Mouse (Mus musculus): Measurements from ENCODE around the gene Ctdsp2. TPM values are rescaled to one million over a fixed set of nuclear protein-coding genes. Genes with fewer than 3 reads are reported as not detected.

Ctdsp2 gene
- polyA plus RNA-seq, 1 experiment from 2014 or later: 10.7 TPM

DNA sequence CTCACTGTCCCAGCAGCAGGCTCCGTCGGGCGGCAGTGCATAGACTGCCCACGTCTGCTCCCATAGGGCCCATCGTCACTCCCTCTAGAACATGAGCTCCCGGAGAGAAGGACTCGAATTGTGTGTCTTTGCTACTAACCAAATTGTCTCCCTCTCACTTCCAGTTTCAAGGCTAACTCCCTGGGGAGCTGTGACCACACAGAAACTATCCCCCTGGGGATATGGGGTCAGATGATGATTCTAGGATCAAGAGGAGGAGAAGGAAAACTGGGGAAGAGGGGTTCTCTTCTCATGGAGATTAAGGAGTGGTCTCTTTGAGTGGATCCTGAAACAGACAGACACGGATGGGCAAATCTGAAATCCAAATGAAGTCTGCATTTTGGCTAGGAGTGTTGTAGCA lies 18.0 kb upstream of the Ctdsp2 start:
- no peak overlapping the region for H3K4me2 ChIP-seq (ENCODE audit: low read depth, low read length)
- no peak overlapping the region for H3K27ac ChIP-seq (ENCODE audit: low read depth)
- ATAC-seq (no peak), DNase-seq (no peak)
- 81% methylated on average over 8 of the region's 8 CpGs for WGBS (ENCODE audit: insufficient replicate concordance)
- H3K36me3 ChIP-seq (replicated peaks; ENCODE audit: insufficient read depth, low read length): no peaks in the 10 kb centered on the region
- TF ChIP-seq EP300 (IDR thresholded peaks at IDR 0.05; ENCODE audit: low read depth): no peak
- no peak for TF ChIP-seq CTCF (IDR thresholded peaks at IDR 0.05; ENCODE audit: low read depth)
- H3K4me3 ChIP-seq (ENCODE audit: low read depth, low read length): no peak overlapping the region
- H3K9ac ChIP-seq (replicated peaks): no peak overlapping the region
- H3K27me3 ChIP-seq (ENCODE audit: insufficient read depth, low read length): no peaks in the 10 kb centered on the region
- H3K9me3 ChIP-seq (ENCODE audit: low read length): no peaks in the 10 kb centered on the region
- peaks cover 15% of the 10 kb centered on the region for H3K4me1 ChIP-seq (ENCODE audit: insufficient read depth)

GRCm38 (mm10) chr10:126961757-126962156 lies 16.8 kb upstream of the Ctdsp2 start:
- 70% methylated on average over 10 of the region's 10 CpGs for WGBS (ENCODE audit: insufficient replicate concordance)
- no peak overlapping the region for H3K9ac ChIP-seq (replicated peaks)
- H3K4me3 ChIP-seq (ENCODE audit: low read depth, low read length): no peak overlapping the region
- TF ChIP-seq CTCF (IDR thresholded peaks at IDR 0.05; ENCODE audit: low read depth): no peak
- H3K4me2 ChIP-seq (ENCODE audit: low read depth, low read length): 0 out of 2 replicates have a peak overlapping the region, but pooled peaks have one; percentile 22
- H3K27ac ChIP-seq (ENCODE audit: low read depth): peak overlapping the region; percentile 39
- DNase-seq (no peak), ATAC-seq (no peak)
- no peaks in the 10 kb centered on the region for H3K9me3 ChIP-seq (ENCODE audit: low read length)
- no peaks in the 10 kb centered on the region for H3K27me3 ChIP-seq (ENCODE audit: insufficient read depth, low read length)
- H3K36me3 ChIP-seq (replicated peaks; ENCODE audit: insufficient read depth, low read length): no peaks in the 10 kb centered on the region
- peaks cover 15% of the 10 kb centered on the region for H3K4me1 ChIP-seq (ENCODE audit: insufficient read depth)

GRCm38 (mm10) chr10:126962271-126962965 lies 16.1 kb upstream of the Ctdsp2 start:
- ATAC-seq (peak; percentile 55), DNase-seq (peak; percentile 47)
- H3K9me3 ChIP-seq (ENCODE audit: low read length): no peaks in the 10 kb centered on the region
- TF ChIP-seq CTCF (IDR thresholded peaks at IDR 0.05; ENCODE audit: low read depth) (no peak), EP300 (IDR thresholded peaks at IDR 0.05; ENCODE audit: low read depth) (no peak)
- no peak overlapping the region for H3K4me3 ChIP-seq (ENCODE audit: low read depth, low read length)
- H3K9ac ChIP-seq (replicated peaks): no peak overlapping the region
- peak overlapping the region; percentile 39 for H3K27ac ChIP-seq (ENCODE audit: low read depth)
- no peaks in the 10 kb centered on the region for H3K27me3 ChIP-seq (ENCODE audit: insufficient read depth, low read length)
- H3K4me2 ChIP-seq (ENCODE audit: low read depth, low read length): 0 out of 2 replicates have a peak overlapping the region, but pooled peaks have one; percentile 22
- H3K4me1 ChIP-seq (ENCODE audit: insufficient read depth): peaks cover 15% of the 10 kb centered on the region
- H3K36me3 ChIP-seq (replicated peaks; ENCODE audit: insufficient read depth, low read length): no peaks in the 10 kb centered on the region
- 32% methylated on average over 15 of the region's 15 CpGs for WGBS (ENCODE audit: insufficient replicate concordance)

DNA sequence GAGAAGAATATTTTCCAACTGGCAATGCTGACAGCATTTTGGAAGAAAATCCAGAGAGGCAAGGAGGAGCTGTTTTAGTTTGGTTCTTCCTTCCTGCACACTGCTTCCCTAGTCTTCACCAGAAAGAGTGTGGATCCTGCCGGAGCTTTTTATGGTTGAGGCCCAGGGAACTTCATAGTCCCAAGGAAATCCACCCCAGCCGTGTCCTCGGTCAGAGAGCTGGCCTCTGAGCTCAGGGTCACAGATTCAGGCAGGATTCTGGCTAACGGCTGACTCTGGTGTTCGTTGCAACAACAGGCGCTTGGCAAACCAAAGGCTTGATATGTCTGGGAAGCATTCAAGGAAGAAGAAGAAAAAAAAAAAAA lies 15.6 kb upstream of the Ctdsp2 start:
- TF ChIP-seq EP300 (IDR thresholded peaks at IDR 0.05; ENCODE audit: low read depth) (no peak), CTCF (IDR thresholded peaks at IDR 0.05; ENCODE audit: low read depth) (no peak)
- no peaks in the 10 kb centered on the region for H3K9me3 ChIP-seq (ENCODE audit: low read length)
- 0 out of 2 replicates have a peak overlapping the region, but pooled peaks have one; percentile 31 for H3K27ac ChIP-seq (ENCODE audit: low read depth)
- no peak overlapping the region for H3K9ac ChIP-seq (replicated peaks)
- ATAC-seq (no peak), DNase-seq (no peak)
- H3K4me1 ChIP-seq (ENCODE audit: insufficient read depth): peaks cover 15% of the 10 kb centered on the region
- H3K4me3 ChIP-seq (ENCODE audit: low read depth, low read length): no peak overlapping the region
- WGBS (ENCODE audit: insufficient replicate concordance): 48% methylated on average over 6 of the region's 6 CpGs
- no peaks in the 10 kb centered on the region for H3K27me3 ChIP-seq (ENCODE audit: insufficient read depth, low read length)
- H3K36me3 ChIP-seq (replicated peaks; ENCODE audit: insufficient read depth, low read length): no peaks in the 10 kb centered on the region
- H3K4me2 ChIP-seq (ENCODE audit: low read depth, low read length): no peak overlapping the region

DNA sequence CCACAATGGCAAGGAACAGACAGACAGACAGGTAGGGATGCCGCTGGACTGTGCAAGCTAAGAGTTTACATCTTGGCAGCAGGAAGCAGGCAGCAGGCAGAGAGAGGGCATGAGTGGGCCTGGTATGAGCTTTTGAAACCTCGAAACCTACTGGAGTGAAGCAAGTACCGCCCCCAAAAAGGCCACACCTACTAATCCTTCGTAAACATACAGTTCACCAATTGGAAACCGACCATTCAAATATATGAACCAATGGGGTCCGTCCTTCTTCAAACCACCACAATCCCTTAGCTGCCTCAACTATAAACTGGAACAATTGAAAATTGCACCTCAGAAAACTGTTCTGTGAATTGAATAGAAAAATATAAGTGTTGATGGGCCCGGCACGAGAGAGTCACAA lies 14.7 kb upstream of the Ctdsp2 start:
- DNase-seq (no peak), ATAC-seq (no peak)
- Histone ChIP-seq H3K9me3 (ENCODE audit: low read length) (no peaks in the 10 kb centered on the region), H3K27ac (ENCODE audit: low read depth) (no peak overlapping the region), H3K36me3 (replicated peaks; ENCODE audit: insufficient read depth, low read length) (no peaks in the 10 kb centered on the region), H3K9ac (replicated peaks) (no peak overlapping the region), H3K4me3 (ENCODE audit: low read depth, low read length) (no peak overlapping the region), H3K4me2 (ENCODE audit: low read depth, low read length) (no peak overlapping the region), H3K27me3 (ENCODE audit: insufficient read depth, low read length) (no peaks in the 10 kb centered on the region), H3K4me1 (ENCODE audit: insufficient read depth) (peaks cover 15% of the 10 kb centered on the region)
- TF ChIP-seq CTCF (IDR thresholded peaks at IDR 0.05; ENCODE audit: low read depth) (no peak), EP300 (IDR thresholded peaks at IDR 0.05; ENCODE audit: low read depth) (no peak)
- 88% methylated on average over 8 of the region's 8 CpGs for WGBS (ENCODE audit: insufficient replicate concordance)

DNA sequence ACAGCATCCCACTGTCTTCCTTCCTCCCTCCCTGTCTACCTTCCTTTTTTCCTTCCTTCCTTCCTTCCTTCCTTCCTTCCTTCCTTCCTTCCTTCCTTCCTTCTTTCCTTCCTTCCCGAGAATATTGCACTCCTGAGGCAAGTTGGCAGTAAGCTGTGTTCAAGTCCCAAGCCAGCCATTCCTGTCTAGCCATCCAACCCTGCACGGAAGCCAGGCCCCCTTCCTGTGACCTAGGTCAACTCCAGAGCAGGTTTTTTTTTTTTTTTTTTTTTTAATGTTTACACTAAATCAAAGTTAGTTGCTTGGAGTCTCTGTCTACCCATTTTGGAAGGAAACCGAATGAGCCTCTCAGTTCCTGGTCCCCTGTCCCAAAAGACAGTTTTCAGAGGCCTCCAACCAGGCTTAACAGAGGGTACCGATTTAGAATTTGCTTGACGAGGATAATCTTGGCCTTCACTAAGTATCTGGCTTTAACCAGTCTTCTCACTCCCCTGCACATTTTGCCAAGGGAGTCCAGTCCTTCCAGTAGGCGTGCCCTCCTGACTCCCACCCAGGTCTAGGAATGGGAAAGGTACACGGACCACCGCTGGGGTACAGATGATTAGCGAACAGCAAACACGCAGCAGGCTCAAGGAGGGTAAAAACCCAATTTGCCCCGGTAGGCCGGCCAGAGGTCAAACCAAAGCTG lies 7.0 kb upstream of the Ctdsp2 start:
- no peak overlapping the region for H3K4me3 ChIP-seq (ENCODE audit: low read depth, low read length)
- H3K4me2 ChIP-seq (ENCODE audit: low read depth, low read length): peak overlapping the region; percentile 13; the same call in 1 of the 2 replicates
- H3K4me1 ChIP-seq (ENCODE audit: insufficient read depth): peaks cover 8% of the 10 kb centered on the region; the same call in 1 of the 2 replicates
- H3K9me3 ChIP-seq (ENCODE audit: low read length): no peaks in the 10 kb centered on the region
- no peak overlapping the region for H3K9ac ChIP-seq (replicated peaks)
- 33% methylated on average over 12 of the region's 12 CpGs for WGBS (ENCODE audit: insufficient replicate concordance)
- DNase-seq: no peak
- 0 out of 2 replicates have a peak overlapping the region, but pooled peaks have one; percentile 18 for H3K27ac ChIP-seq (ENCODE audit: low read depth)
- no peak for ATAC-seq
- H3K27me3 ChIP-seq (ENCODE audit: insufficient read depth, low read length): no peaks in the 10 kb centered on the region
- no peaks in the 10 kb centered on the region for H3K36me3 ChIP-seq (replicated peaks; ENCODE audit: insufficient read depth, low read length)
- TF ChIP-seq EP300 (IDR thresholded peaks at IDR 0.05; ENCODE audit: low read depth) (no peak), CTCF (IDR thresholded peaks at IDR 0.05; ENCODE audit: low read depth) (no peak)
